Mouse (Mus musculus): ENCODE measurements around the gene Tgm1. TPM values are rescaled to one million over a fixed set of nuclear protein-coding genes. Genes with fewer than 3 reads are reported as not detected.

Gene Tgm1
- polyA plus RNA-seq, 1 experiment from 2014 or later = 14.2 TPM

DNA sequence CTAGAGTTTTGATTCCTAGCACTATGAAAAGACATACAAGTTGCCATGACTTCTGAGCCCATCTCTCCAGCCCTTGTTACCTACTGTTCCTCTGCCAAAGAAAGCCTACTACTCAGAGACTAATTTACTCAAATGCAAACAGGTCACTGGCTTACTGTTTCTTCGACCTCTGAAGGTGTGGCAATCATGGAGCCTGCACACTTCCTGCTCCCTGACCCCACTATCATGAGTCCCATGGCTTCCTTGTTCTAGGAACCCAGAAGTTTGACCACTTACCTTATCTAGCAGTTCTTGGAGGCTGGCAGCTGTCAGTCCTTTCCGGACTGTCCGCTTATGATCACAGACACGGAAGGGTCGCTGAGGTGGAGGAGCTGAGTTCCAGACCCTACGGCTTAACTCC lies 43.8 kb upstream of the Tgm1 start:
- WGBS = 64% methylated on average over 6 of the region's 6 CpGs
- Histone ChIP-seq H3K4me3 (ENCODE audit: low read depth, low read length) (no peak overlapping the region), H3K27ac (ENCODE audit: low read length) (no peak overlapping the region)

DNA sequence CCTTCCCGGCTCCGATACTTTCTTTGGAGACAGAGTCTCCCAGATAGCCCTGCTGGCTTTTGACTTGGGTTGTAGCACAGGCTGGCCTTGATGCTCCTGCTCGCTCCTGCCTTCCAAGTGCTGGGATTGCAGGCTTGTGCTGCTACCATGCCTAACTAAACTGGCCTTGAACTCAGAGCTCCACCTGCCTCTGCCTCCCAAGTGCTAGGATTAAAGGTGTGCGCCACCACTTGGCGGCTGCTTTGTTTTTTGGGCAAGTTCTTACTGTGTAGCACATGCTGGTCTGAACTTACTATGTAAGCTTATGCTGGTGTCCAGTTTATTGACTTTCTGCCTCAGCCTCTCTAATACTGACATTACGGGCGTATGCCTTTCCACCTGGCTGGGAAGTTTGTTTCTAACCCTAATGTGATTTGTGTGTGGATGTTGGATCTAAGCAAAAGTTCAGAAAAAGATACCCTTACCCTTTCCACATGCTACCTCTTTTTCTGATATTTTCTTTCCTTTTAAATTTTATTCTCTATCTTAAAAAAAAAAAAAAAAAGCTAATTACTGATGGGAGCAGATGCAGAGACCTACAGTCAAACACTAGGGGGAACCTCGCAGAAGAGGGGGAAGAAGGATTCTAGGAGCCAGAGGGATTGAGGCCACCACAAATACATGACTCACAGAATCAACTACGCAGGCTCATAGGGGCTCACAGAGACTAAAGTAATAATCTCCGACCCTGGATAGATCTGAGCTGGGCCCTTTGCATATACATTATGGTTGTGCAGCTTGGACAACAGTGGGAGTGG lies 33.5 kb upstream of the Tgm1 start:
- 89% methylated on average over 10 of the region's 10 CpGs for WGBS
- Histone ChIP-seq H3K4me2 (replicated peaks; ENCODE audit: low read depth, low read length) (peak overlapping the region; percentile 84; the same call in 1 of the 2 replicates), H3K4me3 (ENCODE audit: low read depth, low read length) (no peak overlapping the region)

More for the DNA sequence above, 43.8 kb upstream of the Tgm1 start:
- 0 out of 2 replicates have a peak, but pooled peaks cover 3% of the 10 kb centered on the region for H3K27me3 ChIP-seq (replicated peaks; ENCODE audit: insufficient read depth, low read length)
- H3K9ac ChIP-seq (replicated peaks; ENCODE audit: low read depth) = no peak overlapping the region
- DNase-seq (ENCODE audit: low spot score) = no peak
- peaks cover 3% of the 10 kb centered on the region; the same call in 1 of the 2 replicates for H3K4me1 ChIP-seq (ENCODE audit: insufficient read depth, low read depth, low read length)
- TF ChIP-seq EP300 (IDR thresholded peaks at IDR 0.05) (no peak), CTCF (IDR thresholded peaks at IDR 0.05) (no peak)
- no peak overlapping the region for H3K4me2 ChIP-seq (replicated peaks; ENCODE audit: low read depth, low read length)
- peaks cover 25% of the 10 kb centered on the region for H3K36me3 ChIP-seq (ENCODE audit: insufficient read depth, low read length)
- H3K9me3 ChIP-seq (ENCODE audit: low read length) = no peaks in the 10 kb centered on the region
- ATAC-seq = no peak

DNA sequence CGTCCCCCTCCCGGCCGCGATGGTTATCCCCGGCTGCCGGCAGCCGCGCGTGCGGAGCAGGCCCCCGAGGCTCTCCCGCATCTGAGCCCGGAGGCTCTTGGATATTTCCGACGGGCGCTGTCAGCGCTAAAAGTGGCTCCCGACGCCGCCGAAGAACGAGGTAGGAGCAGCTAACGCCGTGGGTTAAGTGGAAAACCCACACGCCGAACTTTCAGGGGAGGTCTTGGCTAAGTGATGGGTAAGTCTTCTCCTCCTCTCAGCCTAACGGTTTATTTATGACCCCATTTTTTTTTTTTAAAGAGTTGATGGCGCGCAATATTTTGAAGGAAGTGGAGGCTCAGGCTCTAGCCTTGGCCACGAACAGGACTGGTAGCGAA lies 32.1 kb upstream of the Tgm1 start:
- under 1% methylated on average over 31 of the region's 31 CpGs for WGBS
- peak overlapping the region; percentile 88 for H3K4me3 ChIP-seq (ENCODE audit: low read depth, low read length)
- peaks cover 9% of the 10 kb centered on the region; the same call in 1 of the 2 replicates for H3K4me1 ChIP-seq (ENCODE audit: insufficient read depth, low read depth, low read length)
- ATAC-seq = no peak
- peak overlapping the region; percentile 84 for H3K4me2 ChIP-seq (replicated peaks; ENCODE audit: low read depth, low read length)
- no peak for DNase-seq (ENCODE audit: low spot score)
- no peaks in the 10 kb centered on the region for H3K27me3 ChIP-seq (replicated peaks; ENCODE audit: insufficient read depth, low read length)
- no peaks in the 10 kb centered on the region for H3K9me3 ChIP-seq (ENCODE audit: low read length)
- H3K9ac ChIP-seq (replicated peaks; ENCODE audit: low read depth) = peak overlapping the region; percentile 66
- H3K36me3 ChIP-seq (ENCODE audit: insufficient read depth, low read length) = peaks cover 26% of the 10 kb centered on the region
- TF ChIP-seq EP300 (IDR thresholded peaks at IDR 0.05) (no peak), CTCF (IDR thresholded peaks at IDR 0.05) (no peak)
- H3K27ac ChIP-seq (ENCODE audit: low read length) = peak overlapping the region; percentile 57

More for the DNA sequence above, 33.5 kb upstream of the Tgm1 start:
- Histone ChIP-seq H3K27me3 (replicated peaks; ENCODE audit: insufficient read depth, low read length) (no peaks in the 10 kb centered on the region), H3K27ac (ENCODE audit: low read length) (no peak overlapping the region), H3K4me1 (ENCODE audit: insufficient read depth, low read depth, low read length) (peaks cover 9% of the 10 kb centered on the region; the same call in 1 of the 2 replicates), H3K9ac (replicated peaks; ENCODE audit: low read depth) (no peak overlapping the region), H3K9me3 (ENCODE audit: low read length) (no peaks in the 10 kb centered on the region), H3K36me3 (ENCODE audit: insufficient read depth, low read length) (peaks cover 34% of the 10 kb centered on the region)
- DNase-seq (ENCODE audit: low spot score) (no peak), ATAC-seq (no peak)
- TF ChIP-seq CTCF (IDR thresholded peaks at IDR 0.05) (0 out of 2 replicates have a peak, but pooled peaks have one; percentile 8), EP300 (IDR thresholded peaks at IDR 0.05) (no peak)

DNA sequence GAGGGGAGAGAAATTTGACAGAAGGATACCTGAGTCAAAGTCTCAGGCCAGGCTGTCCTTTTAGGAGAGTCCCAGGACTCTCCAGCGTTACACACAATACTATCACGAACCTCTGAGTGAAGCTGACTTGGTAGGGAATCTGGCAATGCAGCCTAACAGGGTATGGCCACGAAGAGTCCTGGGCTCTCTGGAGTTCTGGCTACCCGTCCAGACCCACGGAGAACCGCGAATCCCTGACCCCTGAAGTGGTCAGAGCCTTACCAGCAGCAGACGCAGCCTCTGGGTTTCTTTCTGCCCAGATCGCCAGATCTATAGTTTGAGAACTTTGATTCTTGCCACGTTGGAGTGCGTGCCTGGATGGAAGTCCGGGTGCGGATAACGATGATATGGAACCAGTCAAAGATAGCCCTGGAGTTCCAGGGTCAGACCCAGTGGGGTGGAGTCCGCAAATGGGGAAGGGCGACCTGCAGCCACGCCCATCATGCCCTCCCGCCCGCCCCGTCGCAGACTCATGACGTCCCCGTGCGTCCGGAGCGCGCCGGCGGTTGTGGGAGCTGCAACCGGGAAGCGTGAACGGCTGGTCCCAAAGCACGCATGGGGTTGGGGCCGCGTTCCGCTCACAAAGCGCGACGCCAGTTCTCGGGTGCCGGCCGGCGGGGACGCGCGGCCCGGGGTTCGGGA lies 31.6 kb upstream of the Tgm1 start, which contains the start of the genes Dhrs1 and Nop9:
Dhrs1 (minus strand) TSS at position 511 of the 681 bp plus-strand sequence.
Nop9 (plus strand) TSS at position 514 of the 681 bp plus-strand sequence.
- 1% methylated on average over 48 of the region's 48 CpGs for WGBS
- H3K4me3 ChIP-seq (ENCODE audit: low read depth, low read length) = peak within 1 kb of the TSS; percentile 88
- H3K27ac ChIP-seq (ENCODE audit: low read length) = peak within 1 kb of the TSS; percentile 57
- peak within 1 kb of the TSS; percentile 84 for H3K4me2 ChIP-seq (replicated peaks; ENCODE audit: low read depth, low read length)
- no peaks in the 10 kb centered on the region for H3K27me3 ChIP-seq (replicated peaks; ENCODE audit: insufficient read depth, low read length)
- DNase-seq (ENCODE audit: low spot score) (peak; percentile 94), ATAC-seq (peak; percentile 95)
- no peaks in the 10 kb centered on the region for H3K9me3 ChIP-seq (ENCODE audit: low read length)
- peaks cover 26% of the 10 kb centered on the region for H3K36me3 ChIP-seq (ENCODE audit: insufficient read depth, low read length)
- H3K4me1 ChIP-seq (ENCODE audit: insufficient read depth, low read depth, low read length) = peaks cover 9% of the 10 kb centered on the region; the same call in 1 of the 2 replicates
- peak within 1 kb of the TSS; percentile 66 for H3K9ac ChIP-seq (replicated peaks; ENCODE audit: low read depth)
- TF ChIP-seq EP300 (IDR thresholded peaks at IDR 0.05) (no peak), CTCF (IDR thresholded peaks at IDR 0.05) (0 out of 2 replicates have a peak, but pooled peaks have one; percentile 7)

DNA sequence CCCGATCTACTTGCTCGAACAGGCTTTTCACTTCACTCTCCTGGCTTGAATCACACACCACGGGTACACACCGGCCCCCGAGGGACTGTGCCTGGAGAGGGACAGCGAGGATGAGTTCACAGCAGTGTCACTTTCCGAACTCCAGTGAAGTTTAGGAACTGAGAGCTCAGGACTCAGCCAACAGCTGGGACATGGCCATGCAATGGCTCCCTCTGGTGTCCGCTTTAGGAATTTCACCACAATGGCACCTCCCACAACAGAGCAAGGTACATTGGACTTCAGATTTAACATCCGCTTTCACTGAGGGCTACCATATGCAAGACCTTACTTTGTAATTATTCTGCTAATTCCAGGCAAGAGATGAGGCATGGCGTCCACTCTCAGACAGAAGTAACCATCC lies 30.0 kb upstream of the Tgm1 start:
- peaks cover 18% of the 10 kb centered on the region for H3K36me3 ChIP-seq (ENCODE audit: insufficient read depth, low read length)

More for the DNA sequence above, 30.0 kb upstream of the Tgm1 start:
- peak overlapping the region; percentile 11; the same call in 1 of the 2 replicates for H3K4me2 ChIP-seq (replicated peaks; ENCODE audit: low read depth, low read length)
- ATAC-seq (peak; percentile 74), DNase-seq (ENCODE audit: low spot score) (peak; percentile 85)
- 18% methylated on average over 10 of the region's 10 CpGs for WGBS
- no peak overlapping the region for H3K27ac ChIP-seq (ENCODE audit: low read length)
- H3K27me3 ChIP-seq (replicated peaks; ENCODE audit: insufficient read depth, low read length) = no peaks in the 10 kb centered on the region
- no peak overlapping the region for H3K9ac ChIP-seq (replicated peaks; ENCODE audit: low read depth)
- no peak overlapping the region for H3K4me3 ChIP-seq (ENCODE audit: low read depth, low read length)
- H3K4me1 ChIP-seq (ENCODE audit: insufficient read depth, low read depth, low read length) = peaks cover 9% of the 10 kb centered on the region; the same call in 1 of the 2 replicates
- TF ChIP-seq CTCF (IDR thresholded peaks at IDR 0.05) = peak; percentile 99
- no peak for TF ChIP-seq EP300 (IDR thresholded peaks at IDR 0.05)
- H3K9me3 ChIP-seq (ENCODE audit: low read length) = no peaks in the 10 kb centered on the region

All from lung, postnatal 0 days (tissue).